Mouse (Mus musculus) neural tube, embryonic 12.5 days (tissue): ENCODE measurements around the gene Tln1. TPM values are rescaled to one million over a fixed set of nuclear protein-coding genes. Genes with fewer than 3 reads are reported as not detected.
A peak's percentile ranks its signal among the peaks of the same experiment; 100 is the strongest.

ENCODE experiments used
- ATAC-seq: fragments of 200-750 bp; cut with Nextera tagmentation; 2 replicates; pipeline ENCODE4 v1.8.0; 2017; ENCODE audit warnings: low read depth, mild to moderate bottlenecking, moderate TSS enrichment, moderate library complexity; ENCODE audit not compliant: low FRiP score
- H3K27ac ChIP-seq: fragments of 300-500 bp; sonication (generic); 2 replicates; pipeline ENCODE4 v1.5.1; 2016
- H3K27me3 ChIP-seq: fragments of 300-500 bp; sonication (generic); replicated peaks from 2 replicates; pipeline ENCODE4 v1.6.1; 2016; ENCODE audit warnings: mild to moderate bottlenecking
- H3K36me3 ChIP-seq: fragments of 300-500 bp; sonication (generic); 2 replicates; pipeline ENCODE4 v1.6.1; 2016; ENCODE audit warnings: mild to moderate bottlenecking
- H3K4me1 ChIP-seq: fragments of 300-500 bp; sonication (generic); 2 replicates; pipeline ENCODE4 v1.6.1; 2016
- H3K4me2 ChIP-seq: fragments of 300-500 bp; sonication (generic); replicated peaks from 2 replicates; pipeline ENCODE4 v1.6.1; 2016; ENCODE audit warnings: mild to moderate bottlenecking
- H3K4me3 ChIP-seq: fragments of 300-500 bp; sonication (generic); 2 replicates; pipeline ENCODE4 v1.5.1; 2016
- H3K9ac ChIP-seq: fragments of 300-500 bp; sonication (generic); 2 replicates; pipeline ENCODE4 v1.6.1; 2016; ENCODE audit warnings: mild to moderate bottlenecking
- H3K9me3 ChIP-seq: fragments of 300-500 bp; sonication (generic); 2 replicates; pipeline ENCODE4 v1.6.1; 2016; ENCODE audit warnings: mild to moderate bottlenecking
- WGBS: fragments of 180-500 bp; shearing (Covaris S2); methylation state at CpG from one replicate; pipeline ENCODE4 v1.1.7; 2016; 5-methylcytosine and 5-hydroxymethylcytosine counted together
- polyA plus RNA-seq: library from polyadenylated mRNA; unstranded; fragments of >200 nt; fragmentation: Nextera tagmentation; extraction: Ambion mirVana; gene quantifications from 2 replicates; pipeline ENCODE4 v1.2.1, GENCODE M21; 2016

The Tln1 gene
- polyA plus RNA-seq, 1 experiment from 2014 or later: 59.6 TPM

DNA sequence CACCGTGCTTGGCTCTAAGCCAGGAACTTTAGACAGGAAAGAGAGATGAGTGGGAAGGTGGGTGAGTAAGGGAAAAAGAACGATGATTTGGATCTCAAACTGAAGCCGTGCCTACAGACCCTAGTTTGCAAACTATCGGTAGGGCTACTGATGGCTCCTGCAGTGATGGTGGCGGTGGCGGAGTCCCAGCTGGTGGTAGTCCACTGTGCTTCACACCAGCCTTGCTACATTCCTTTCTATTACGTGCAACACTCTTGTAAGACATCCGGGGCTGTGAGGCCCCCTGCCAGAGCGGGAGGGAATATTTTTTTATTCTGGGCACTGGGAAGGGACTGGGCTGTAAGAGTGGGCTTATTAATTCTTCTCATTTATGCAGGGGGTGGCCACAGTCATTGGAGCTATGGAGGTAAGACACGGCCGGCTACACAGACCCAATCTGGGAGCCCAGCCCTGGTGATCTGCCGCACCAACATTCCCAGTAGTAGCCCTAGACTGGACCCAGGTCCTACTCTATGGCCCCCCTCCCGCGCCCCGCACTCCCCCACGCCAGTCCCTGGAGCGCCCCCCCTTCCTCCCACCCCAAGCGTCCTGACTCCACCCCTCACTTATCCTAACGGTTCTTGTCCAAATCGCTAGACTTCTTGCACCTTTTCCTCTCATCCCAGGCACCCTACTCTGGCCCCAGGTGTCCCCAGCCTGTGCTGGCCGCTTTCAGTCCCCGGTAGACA lies 54.4 kb downstream of the Tln1 start:
- Histone ChIP-seq H3K9ac (peak overlapping the region; percentile 35; the same call in 1 of the 2 replicates), H3K27me3 (peaks cover 31% of the 10 kb centered on the region), H3K4me3 (peak overlapping the region; percentile 23), H3K9me3 (no peaks in the 10 kb centered on the region), H3K36me3 (no peaks in the 10 kb centered on the region), H3K27ac (no peak overlapping the region), H3K4me1 (peaks cover 17% of the 10 kb centered on the region), H3K4me2 (peak overlapping the region; percentile 59)
- 10% methylated on average over 22 of the region's 22 CpGs for WGBS
- no peak; the same call in 1 of the 2 replicates for ATAC-seq

DNA sequence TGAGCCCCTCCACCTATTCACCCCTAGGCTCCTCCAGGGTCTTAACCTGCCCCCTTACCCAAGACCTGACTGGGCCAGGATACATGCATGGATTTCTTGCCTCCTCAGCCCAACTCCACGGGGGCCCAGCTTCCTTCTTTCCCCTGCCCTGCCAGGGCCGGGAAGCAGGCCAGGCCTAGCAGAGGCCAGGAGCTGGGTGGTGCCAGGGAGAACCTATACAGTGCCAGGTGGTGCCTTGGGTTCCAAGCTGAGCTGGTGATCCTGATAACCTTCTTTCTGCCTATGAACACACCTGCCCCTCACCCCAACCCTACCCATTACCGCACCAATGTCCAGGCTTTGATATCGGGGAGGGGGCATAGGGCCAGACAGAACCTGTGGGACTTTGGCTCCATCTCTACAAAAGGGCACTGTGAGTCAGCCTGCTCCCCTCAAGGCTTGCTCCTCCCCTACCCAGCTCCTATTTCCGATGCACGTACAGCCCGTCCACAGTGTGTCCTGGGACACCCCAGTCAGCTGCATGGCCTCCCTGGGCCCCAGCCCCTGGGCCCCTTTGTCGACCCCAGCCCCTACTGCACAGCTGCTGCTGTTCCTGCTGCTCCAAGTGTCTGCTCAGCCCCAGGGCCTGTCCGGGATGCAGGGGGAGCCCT lies 55.8 kb downstream of the Tln1 start, which contains the start of gene Car9:
Gene Car9, plus strand, starts transcription at position 431 of the 650 bp plus-strand sequence.
- Histone ChIP-seq H3K9ac (no peak within 1 kb of the TSS), H3K27ac (no peak within 1 kb of the TSS), H3K9me3 (no peaks in the 10 kb centered on the region), H3K36me3 (no peaks in the 10 kb centered on the region), H3K4me1 (peaks cover 17% of the 10 kb centered on the region), H3K4me2 (peak within 1 kb of the TSS; percentile 59), H3K27me3 (peaks cover 36% of the 10 kb centered on the region), H3K4me3 (no peak within 1 kb of the TSS)
- 61% methylated on average over 9 of the region's 9 CpGs for WGBS
- no peak for ATAC-seq

DNA sequence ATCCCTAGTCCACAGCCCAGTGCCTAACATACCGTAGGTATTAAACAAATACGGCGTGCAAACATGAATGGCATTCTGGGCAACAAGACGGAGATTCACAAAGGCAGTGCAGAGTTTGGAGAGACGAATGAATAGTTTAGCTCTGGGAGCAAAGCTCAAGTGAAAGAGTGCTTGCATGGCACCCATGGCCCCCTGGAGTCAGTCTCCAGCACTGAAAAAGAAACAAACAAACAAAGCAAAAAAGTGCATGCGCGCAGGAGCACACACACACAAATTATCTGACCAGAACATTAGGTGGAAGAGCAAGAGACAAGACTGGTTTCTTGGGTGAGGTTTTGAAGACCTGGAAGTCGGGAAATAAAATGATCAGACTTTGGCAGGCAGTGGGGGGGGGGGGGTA lies 56.4 kb downstream of the Tln1 start:
- H3K27ac ChIP-seq: no peak overlapping the region
- no peak overlapping the region for H3K4me2 ChIP-seq
- H3K27me3 ChIP-seq: peaks cover 36% of the 10 kb centered on the region
- no peaks in the 10 kb centered on the region for H3K36me3 ChIP-seq
- H3K9ac ChIP-seq: no peak overlapping the region
- WGBS: 69% methylated on average over 8 of the region's 8 CpGs
- ATAC-seq: no peak
- peaks cover 17% of the 10 kb centered on the region for H3K4me1 ChIP-seq
- H3K9me3 ChIP-seq: no peaks in the 10 kb centered on the region
- H3K4me3 ChIP-seq: no peak overlapping the region

DNA sequence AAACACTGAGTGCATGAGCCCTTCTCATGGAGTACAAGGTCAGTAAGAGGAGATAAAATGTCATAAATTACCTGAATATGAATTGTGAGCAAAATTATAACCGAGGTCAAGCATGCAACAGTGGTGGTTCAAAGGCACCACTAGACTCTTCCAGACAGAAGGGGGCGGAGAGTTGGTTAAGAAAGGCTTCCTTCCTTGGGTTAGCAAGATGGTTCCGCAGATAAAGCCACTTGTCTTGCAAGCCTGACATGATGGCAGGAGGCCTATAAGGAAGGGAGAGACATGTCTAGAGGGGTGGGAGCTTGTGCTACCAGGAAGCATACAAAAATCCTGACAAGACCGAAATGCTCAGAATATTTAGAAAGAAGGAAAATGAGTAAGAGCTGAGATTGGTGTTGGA lies 58.2 kb downstream of the Tln1 start:
- H3K4me1 ChIP-seq: peaks cover 16% of the 10 kb centered on the region
- 86% methylated on average over 4 of the region's 4 CpGs for WGBS
- no peak overlapping the region for H3K9ac ChIP-seq
- no peaks in the 10 kb centered on the region for H3K9me3 ChIP-seq
- H3K4me3 ChIP-seq: no peak overlapping the region
- no peak for ATAC-seq
- no peaks in the 10 kb centered on the region for H3K36me3 ChIP-seq
- no peak overlapping the region for H3K27ac ChIP-seq
- peaks cover 34% of the 10 kb centered on the region for H3K27me3 ChIP-seq
- H3K4me2 ChIP-seq: no peak overlapping the region

DNA sequence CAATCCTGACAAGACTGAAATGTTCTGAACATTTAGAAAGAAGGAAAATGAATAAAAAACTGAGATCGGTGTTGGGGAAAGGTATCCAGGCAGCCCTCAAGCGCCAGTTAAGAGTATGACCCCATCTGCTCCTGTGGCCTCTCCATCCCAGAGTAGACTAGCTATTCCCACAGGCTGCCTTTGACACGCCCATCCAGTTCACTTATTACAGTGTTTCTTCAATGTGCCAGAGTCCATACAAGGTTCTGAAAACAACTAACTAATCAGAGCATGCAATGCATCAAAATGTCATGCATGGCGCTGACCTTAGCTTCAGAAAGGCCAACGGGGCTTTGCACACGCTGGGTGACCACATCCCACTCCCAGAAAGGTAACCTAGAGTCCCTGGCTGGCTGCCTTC lies 59.0 kb downstream of the Tln1 start:
- H3K9ac ChIP-seq: no peak overlapping the region
- no peak overlapping the region for H3K27ac ChIP-seq
- H3K36me3 ChIP-seq: no peaks in the 10 kb centered on the region
- no peak for ATAC-seq
- 88% methylated on average over 6 of the region's 6 CpGs for WGBS
- H3K4me2 ChIP-seq: no peak overlapping the region
- no peaks in the 10 kb centered on the region for H3K9me3 ChIP-seq
- H3K4me3 ChIP-seq: no peak overlapping the region
- peaks cover 26% of the 10 kb centered on the region for H3K27me3 ChIP-seq
- peaks cover 17% of the 10 kb centered on the region for H3K4me1 ChIP-seq

DNA sequence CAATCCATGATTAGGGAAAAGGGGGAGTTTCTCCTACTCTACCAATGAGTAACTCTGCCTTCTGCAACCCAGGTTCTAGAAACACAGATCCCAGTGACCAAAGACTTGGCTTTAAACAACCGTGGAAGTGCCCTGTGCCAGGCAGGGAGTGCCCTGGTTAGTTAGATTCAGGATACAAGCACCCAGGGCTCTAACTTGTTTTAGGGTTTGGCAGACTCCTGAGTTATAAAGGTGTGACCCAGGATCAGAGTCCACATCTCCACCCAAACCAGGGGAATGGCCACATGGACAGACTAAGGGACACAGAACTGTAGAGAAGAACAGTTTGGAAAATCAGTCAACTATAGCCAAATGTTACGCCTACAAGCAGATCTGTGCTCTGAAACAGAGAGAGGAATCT lies 59.5 kb downstream of the Tln1 start:
- ATAC-seq: no peak
- WGBS: 73% methylated on average over 2 of the region's 2 CpGs
- Histone ChIP-seq H3K9me3 (no peaks in the 10 kb centered on the region), H3K27me3 (peaks cover 22% of the 10 kb centered on the region), H3K27ac (no peak overlapping the region), H3K4me3 (no peak overlapping the region), H3K4me1 (peaks cover 17% of the 10 kb centered on the region), H3K4me2 (no peak overlapping the region), H3K9ac (no peak overlapping the region), H3K36me3 (no peaks in the 10 kb centered on the region)

DNA sequence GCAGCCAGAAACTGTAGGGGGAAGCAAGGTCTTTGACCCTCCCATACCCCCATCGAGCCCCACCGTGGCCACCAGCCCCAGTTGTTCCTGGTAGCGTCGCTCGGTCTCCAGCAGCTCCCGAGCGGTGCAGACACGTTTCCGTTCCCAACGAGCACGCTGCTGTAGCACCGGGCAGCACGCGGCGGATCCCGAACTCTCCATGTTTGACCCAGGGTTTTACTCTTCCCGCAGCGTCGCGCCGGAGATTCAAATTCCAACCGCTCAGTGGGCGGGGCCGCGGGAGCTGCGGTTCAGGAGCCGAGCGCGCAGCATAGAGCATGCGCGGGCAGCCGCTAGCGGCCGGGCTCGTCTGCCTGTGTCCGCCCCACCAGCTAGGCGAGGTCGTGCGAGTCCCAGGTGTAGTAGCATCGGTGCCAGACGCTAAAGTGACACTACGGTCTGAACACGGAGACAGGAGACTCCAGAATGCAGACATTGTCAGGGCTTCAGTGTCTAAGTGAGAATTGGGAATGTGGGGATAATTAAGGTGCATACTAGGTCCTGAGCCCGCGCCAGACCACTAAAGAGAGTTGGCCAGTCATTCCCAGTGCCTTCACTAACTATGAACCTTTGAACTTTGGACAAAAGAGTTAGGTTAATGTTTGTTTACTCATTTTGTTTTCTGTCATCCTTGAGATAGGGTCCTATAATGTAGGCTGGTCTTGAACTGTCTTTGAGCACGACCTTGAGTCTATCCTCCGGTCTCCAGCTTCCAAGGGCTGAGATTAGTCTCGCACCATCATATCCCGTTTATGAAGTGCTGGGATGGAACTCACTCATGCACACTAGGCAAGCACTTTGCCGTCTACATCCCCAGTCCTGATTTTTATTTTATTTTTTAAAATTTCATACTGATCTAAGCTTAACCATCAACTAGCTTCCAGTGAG lies 62.8 kb downstream of the Tln1 start, which contains the start of gene Arhgef39:
Gene Arhgef39, minus strand, starts transcription at position 289 of the 927 bp plus-strand sequence.
- peaks cover 11% of the 10 kb centered on the region; the same call in 1 of the 2 replicates for H3K36me3 ChIP-seq
- H3K9ac ChIP-seq: peak within 1 kb of the TSS; percentile 59
- H3K4me1 ChIP-seq: peaks cover 28% of the 10 kb centered on the region
- peak within 1 kb of the TSS; percentile 57 for H3K4me3 ChIP-seq
- H3K27me3 ChIP-seq: peaks cover 5% of the 10 kb centered on the region; the same call in 1 of the 2 replicates
- 7% methylated on average over 50 of the region's 50 CpGs for WGBS
- H3K27ac ChIP-seq: no peak within 1 kb of the TSS
- H3K9me3 ChIP-seq: no peaks in the 10 kb centered on the region
- peak; percentile 88 for ATAC-seq
- peak within 1 kb of the TSS; percentile 80 for H3K4me2 ChIP-seq

DNA sequence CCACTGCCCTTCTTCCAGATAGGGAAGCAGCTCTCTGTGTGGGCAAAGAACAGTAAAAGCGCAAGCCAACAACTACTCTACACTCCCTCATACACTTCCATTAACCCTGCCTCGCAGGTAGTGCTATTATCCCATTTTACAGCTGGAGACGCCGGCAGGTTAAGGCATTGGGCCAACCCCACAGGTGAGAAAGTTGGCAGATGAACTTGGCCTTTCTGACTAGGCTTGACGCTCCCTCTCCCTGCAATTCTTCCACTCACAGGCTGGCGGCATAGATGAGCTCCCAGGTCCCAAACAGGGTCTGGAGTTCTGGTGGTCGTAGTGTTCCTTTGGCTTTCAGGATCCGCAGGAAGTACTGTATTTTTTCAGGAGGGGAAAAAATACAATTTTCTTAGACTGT lies 63.5 kb downstream of the Tln1 start:
- Histone ChIP-seq H3K9me3 (no peaks in the 10 kb centered on the region), H3K9ac (peak overlapping the region; percentile 59), H3K27ac (no peak overlapping the region), H3K4me2 (peak overlapping the region; percentile 80), H3K27me3 (peaks cover 5% of the 10 kb centered on the region; the same call in 1 of the 2 replicates), H3K36me3 (peaks cover 11% of the 10 kb centered on the region; the same call in 1 of the 2 replicates), H3K4me1 (peaks cover 34% of the 10 kb centered on the region), H3K4me3 (peak overlapping the region; percentile 57)
- 13% methylated on average over 8 of the region's 8 CpGs for WGBS
- peak; percentile 54; the same call in 1 of the 2 replicates for ATAC-seq

DNA sequence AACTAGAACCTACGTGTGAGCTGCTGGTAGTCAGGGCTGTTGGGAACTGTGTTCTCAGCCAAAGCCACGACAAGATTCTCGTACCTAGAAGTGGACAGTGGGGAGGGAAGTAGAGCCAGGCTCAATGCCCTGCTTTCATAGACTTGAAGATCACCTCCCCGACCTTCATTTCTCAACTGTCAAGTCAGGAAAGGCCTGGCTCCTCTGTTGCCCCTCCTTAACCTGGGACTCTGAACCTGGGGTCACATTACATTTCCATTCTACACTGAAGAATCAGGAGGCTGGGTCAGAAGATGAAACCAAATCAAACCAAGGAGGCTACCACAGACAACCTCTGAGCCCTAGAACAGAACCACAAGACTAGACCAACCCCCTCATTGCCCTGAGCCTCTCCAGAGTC lies 64.5 kb downstream of the Tln1 start:
- H3K9me3 ChIP-seq: no peaks in the 10 kb centered on the region
- H3K27ac ChIP-seq: no peak overlapping the region
- peaks cover 36% of the 10 kb centered on the region for H3K4me1 ChIP-seq
- H3K9ac ChIP-seq: 0 out of 2 replicates have a peak overlapping the region, but pooled peaks have one; percentile 26
- H3K36me3 ChIP-seq: peaks cover 11% of the 10 kb centered on the region; the same call in 1 of the 2 replicates
- WGBS: 75% methylated on average over 4 of the region's 4 CpGs
- H3K27me3 ChIP-seq: peaks cover 5% of the 10 kb centered on the region; the same call in 1 of the 2 replicates
- peak overlapping the region; percentile 80 for H3K4me2 ChIP-seq
- ATAC-seq: no peak
- H3K4me3 ChIP-seq: peak overlapping the region; percentile 57; the same call in 1 of the 2 replicates

DNA sequence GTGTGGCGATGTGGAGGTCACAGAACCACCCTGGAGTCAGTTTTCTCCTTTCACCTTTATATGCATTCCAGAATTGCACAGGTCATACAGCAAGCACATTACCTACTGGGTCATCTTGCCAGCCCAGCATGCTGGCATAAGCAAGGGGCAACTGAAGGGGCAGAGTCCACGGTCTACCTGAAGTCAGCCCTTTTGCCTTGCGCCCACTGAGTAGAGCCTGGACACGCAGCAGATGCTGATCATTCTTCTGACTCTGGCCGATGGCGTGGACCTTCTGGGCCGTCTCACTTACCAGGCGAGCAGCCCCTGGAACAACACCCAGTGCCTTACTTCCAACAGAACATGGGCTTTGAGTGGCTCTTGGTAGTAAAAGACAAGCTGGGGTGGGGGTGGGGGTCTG lies 65.1 kb downstream of the Tln1 start:
- 95% methylated on average over 8 of the region's 8 CpGs for WGBS
- Histone ChIP-seq H3K27me3 (peaks cover 5% of the 10 kb centered on the region; the same call in 1 of the 2 replicates), H3K9ac (no peak overlapping the region), H3K4me1 (peaks cover 36% of the 10 kb centered on the region), H3K9me3 (no peaks in the 10 kb centered on the region), H3K4me3 (0 out of 2 replicates have a peak overlapping the region, but pooled peaks have one; percentile 57), H3K36me3 (peaks cover 11% of the 10 kb centered on the region; the same call in 1 of the 2 replicates), H3K4me2 (peak overlapping the region; percentile 80), H3K27ac (no peak overlapping the region)
- ATAC-seq: no peak

DNA sequence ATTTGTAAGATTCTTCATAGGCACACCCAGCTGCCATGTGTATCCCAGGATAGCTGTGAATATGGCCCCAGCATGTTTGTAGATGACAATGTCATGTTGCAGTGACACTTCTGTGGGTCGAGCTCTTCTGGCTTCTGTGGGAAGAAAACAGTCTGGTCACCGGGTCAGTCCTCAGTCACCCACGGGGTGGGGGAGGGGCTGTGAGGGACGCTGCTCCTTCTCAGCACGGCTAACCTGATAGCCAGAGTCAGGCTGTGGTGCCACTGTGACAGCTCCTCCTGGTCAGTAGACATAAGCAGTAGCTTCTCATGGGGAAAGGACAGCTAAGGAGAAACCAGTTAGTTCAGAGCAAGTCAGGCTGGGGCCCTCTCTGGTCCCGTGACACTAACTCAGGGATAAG lies 65.9 kb downstream of the Tln1 start:
- H3K27me3 ChIP-seq: no peaks in the 10 kb centered on the region
- H3K27ac ChIP-seq: no peak overlapping the region
- ATAC-seq: no peak
- peaks cover 11% of the 10 kb centered on the region; the same call in 1 of the 2 replicates for H3K36me3 ChIP-seq
- H3K4me1 ChIP-seq: peaks cover 36% of the 10 kb centered on the region
- no peak overlapping the region for H3K4me2 ChIP-seq
- 69% methylated on average over 6 of the region's 6 CpGs for WGBS
- H3K9me3 ChIP-seq: no peaks in the 10 kb centered on the region
- no peak overlapping the region for H3K9ac ChIP-seq
- no peak overlapping the region for H3K4me3 ChIP-seq
